Mouse (Mus musculus) myocyte (in vitro differentiated cells): ENCODE measurements around the gene Poglut1. TPM values are rescaled to one million over a fixed set of nuclear protein-coding genes. Genes with fewer than 3 reads are reported as not detected.

Source experiments
- H3K27me3 ChIP-seq: one replicate; pipeline ENCODE4 v1.6.1; 2011; ENCODE audit not compliant: control insufficient read depth, insufficient read depth, insufficient read length
- H3K36me3 ChIP-seq: one replicate; pipeline ENCODE4 v1.6.1; 2011; ENCODE audit not compliant: control insufficient read depth, insufficient read depth
- H3K4me2 ChIP-seq: one replicate; pipeline ENCODE4 v1.6.1; 2011; ENCODE audit warnings: low read depth, control low read depth
- H3K4me3 ChIP-seq: one replicate; pipeline ENCODE4 v1.5.1; 2011; ENCODE audit warnings: mild to moderate bottlenecking, control low read depth, moderate library complexity
- H3K79me2 ChIP-seq: one replicate; pipeline ENCODE4 v1.6.1; 2011; ENCODE audit not compliant: control insufficient read depth, insufficient read depth
- H3ac ChIP-seq: one replicate; pipeline ENCODE4 v1.6.1; 2011; ENCODE audit not compliant: control insufficient read depth, insufficient read length
- CEBPB ChIP-seq: IDR thresholded peaks from 2 replicates; pipeline ENCODE4 v1.6.1; 2011; ENCODE audit warnings: mild to moderate bottlenecking, moderate library complexity; ENCODE audit not compliant: poor library complexity, insufficient read depth, severe bottlenecking
- E2F4 ChIP-seq: IDR thresholded peaks from one replicate; pipeline ENCODE4 v1.6.1; 2011; ENCODE audit warnings: mild to moderate bottlenecking, control low read depth, moderate library complexity; ENCODE audit not compliant: insufficient read depth
- MAX ChIP-seq: IDR thresholded peaks from one replicate; pipeline ENCODE4 v1.6.1; 2011; ENCODE audit warnings: low read depth, mild to moderate bottlenecking, control low read depth
- MYOD1 ChIP-seq, 3 experiments: IDR thresholded peaks; one replicate each; pipeline ENCODE4 v1.6.1; 2011; ENCODE audit warnings: control low read depth in 2 of 3, low read depth in 2 of 3, mild to moderate bottlenecking in 2 of 3, moderate library complexity in 1 of 3; ENCODE audit not compliant: insufficient read length in 2 of 3, control insufficient read depth in 1 of 3
- MYOG ChIP-seq, 3 experiments: IDR thresholded peaks; one replicate each; pipeline ENCODE4 v1.6.1; 2011; ENCODE audit warnings: control low read depth in 2 of 3, low read depth in 2 of 3, mild to moderate bottlenecking in 2 of 3; ENCODE audit not compliant: insufficient read length in 2 of 3, control insufficient read depth in 1 of 3, insufficient read depth in 1 of 3
- POLR2A ChIP-seq: IDR thresholded peaks from one replicate; pipeline ENCODE4 v1.6.1; 2011; ENCODE audit warnings: low read depth, mild to moderate bottlenecking, control low read depth, moderate library complexity; ENCODE audit not compliant: insufficient read length
- POLR2AphosphoS2 ChIP-seq: IDR thresholded peaks from one replicate; pipeline ENCODE4 v1.6.1; 2011; ENCODE audit warnings: low read depth, control low read depth; ENCODE audit not compliant: insufficient read length
- REST ChIP-seq: IDR thresholded peaks from one replicate; pipeline ENCODE4 v1.6.1; 2011; ENCODE audit warnings: mild to moderate bottlenecking, control low read depth, moderate library complexity; ENCODE audit not compliant: insufficient read depth, insufficient read length
- SRF ChIP-seq: IDR thresholded peaks from one replicate; pipeline ENCODE4 v1.6.1; 2011; ENCODE audit warnings: low read depth; ENCODE audit not compliant: control insufficient read depth, insufficient read length
- TCF12 ChIP-seq: IDR thresholded peaks from one replicate; pipeline ENCODE4 v1.6.1; 2011; ENCODE audit warnings: mild to moderate bottlenecking, control low read depth; ENCODE audit not compliant: poor library complexity, insufficient read depth, severe bottlenecking
- TCF3 ChIP-seq: IDR thresholded peaks from one replicate; pipeline ENCODE4 v1.6.1; 2011; ENCODE audit warnings: low read depth, control low read depth; ENCODE audit not compliant: insufficient read length
- USF1 ChIP-seq: IDR thresholded peaks from one replicate; pipeline ENCODE4 v1.6.1; 2011; ENCODE audit warnings: low read depth, mild to moderate bottlenecking, control low read depth, moderate library complexity
- polyA plus RNA-seq: library from polyadenylated mRNA; unstranded; fragments of >200 nt; fragmentation: generic; extraction: Trizol; gene quantifications from one replicate; pipeline ENCODE4 v1.2.1, GENCODE M21; 2012; ENCODE audit warnings: missing spikeins

Gene Poglut1
- polyA plus RNA-seq, 1 experiment = 25.5 TPM

DNA sequence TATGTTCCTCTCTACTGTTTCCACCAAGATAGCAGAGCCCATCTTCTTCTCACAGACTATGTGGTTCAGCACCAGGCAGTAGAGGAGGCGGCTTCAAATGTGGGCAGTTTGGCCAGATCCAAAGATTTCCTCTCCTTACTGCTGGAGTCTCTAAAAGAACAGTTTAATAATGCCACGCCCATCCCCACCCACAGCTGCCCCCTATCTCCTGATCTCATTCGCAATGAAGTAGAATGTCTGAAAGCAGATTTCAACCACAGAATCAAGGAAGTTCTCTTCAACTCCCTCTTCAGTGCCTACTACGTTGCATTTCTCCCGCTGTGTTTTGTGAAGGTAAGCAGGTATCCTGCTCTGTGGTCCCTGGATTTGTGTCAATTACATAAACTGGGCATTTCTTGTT is 35.1 kb upstream of the Poglut1 start:
- no peak overlapping the region for H3K4me3 ChIP-seq
- no peaks in the 10 kb centered on the region for H3K79me2 ChIP-seq
- no peak overlapping the region for H3ac ChIP-seq
- peaks cover 75% of the 10 kb centered on the region for H3K36me3 ChIP-seq
- H3K4me2 ChIP-seq = no peak overlapping the region
- no peak for TF ChIP-seq POLR2A
- no peak for TF ChIP-seq MAX
- no peak for TF ChIP-seq POLR2AphosphoS2
- TF ChIP-seq MYOD1 (IDR thresholded peaks at IDR 0.05; ENCODE audit: control insufficient read depth in 1 of 3, insufficient read length in 2 of 3, low read depth in 2 of 3) = no peak
- no peak for TF ChIP-seq SRF
- no peak for TF ChIP-seq USF1
- TF ChIP-seq MYOG (IDR thresholded peaks at IDR 0.05; ENCODE audit: control insufficient read depth in 1 of 3, insufficient read depth in 1 of 3, insufficient read length in 2 of 3, low read depth in 2 of 3) = no peak
- no peak for TF ChIP-seq REST
- no peak for TF ChIP-seq TCF12
- TF ChIP-seq TCF3 = no peak
- TF ChIP-seq E2F4 = no peak
- TF ChIP-seq CEBPB = no peak
- H3K27me3 ChIP-seq = no peaks in the 10 kb centered on the region

DNA sequence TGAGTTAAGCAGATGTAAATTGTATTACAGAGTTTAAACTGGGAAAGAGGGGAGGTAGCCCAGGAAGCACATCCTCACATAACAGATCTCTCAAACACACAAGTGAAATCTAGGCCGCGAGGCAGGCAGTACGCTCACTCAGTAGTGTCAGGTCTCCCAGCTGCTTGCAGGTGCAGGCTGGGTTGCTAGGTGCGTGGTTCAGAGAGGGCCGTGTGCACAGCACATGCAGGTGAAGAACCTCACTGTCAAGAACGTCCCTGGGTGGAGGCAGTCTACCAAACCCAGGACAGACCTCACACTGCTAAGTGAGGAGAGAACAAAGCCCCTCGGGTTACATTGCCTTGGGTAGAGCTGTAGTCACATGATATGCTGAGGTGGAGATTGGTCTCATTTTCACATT is 34.7 kb upstream of the Poglut1 start:
- no peak overlapping the region for H3K4me2 ChIP-seq
- H3ac ChIP-seq = no peak overlapping the region
- H3K4me3 ChIP-seq = no peak overlapping the region
- H3K27me3 ChIP-seq = no peaks in the 10 kb centered on the region
- peaks cover 78% of the 10 kb centered on the region for H3K36me3 ChIP-seq
- no peak for TF ChIP-seq MAX
- no peak for TF ChIP-seq POLR2AphosphoS2
- TF ChIP-seq USF1 = no peak
- no peak for TF ChIP-seq TCF3
- TF ChIP-seq TCF12 = no peak
- no peak for TF ChIP-seq REST
- TF ChIP-seq SRF = no peak
- no peak for TF ChIP-seq E2F4
- no peak for TF ChIP-seq MYOG (IDR thresholded peaks at IDR 0.05; ENCODE audit: control insufficient read depth in 1 of 3, insufficient read depth in 1 of 3, insufficient read length in 2 of 3, low read depth in 2 of 3)
- no peak for TF ChIP-seq MYOD1 (IDR thresholded peaks at IDR 0.05; ENCODE audit: control insufficient read depth in 1 of 3, insufficient read length in 2 of 3, low read depth in 2 of 3)
- no peaks in the 10 kb centered on the region for H3K79me2 ChIP-seq

DNA sequence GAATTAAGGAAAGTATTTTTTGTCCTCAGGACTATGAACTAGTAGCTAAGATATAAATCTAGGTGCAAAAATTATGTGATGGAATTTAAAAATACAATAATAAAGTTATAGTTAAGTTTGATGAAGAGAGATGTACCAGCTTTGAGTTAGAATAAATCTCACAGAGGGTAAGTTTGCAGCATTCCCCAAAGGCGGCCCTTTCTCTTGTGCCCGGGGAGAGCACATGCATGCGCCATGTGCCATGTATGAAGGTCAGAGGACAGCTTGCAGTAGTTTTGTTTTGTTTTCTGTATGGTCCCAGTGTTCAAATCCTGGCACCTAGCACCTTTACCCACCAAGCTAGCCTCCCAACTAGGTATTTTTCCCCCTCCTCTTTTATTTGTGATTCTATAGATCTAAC is 21.4 kb upstream of the Poglut1 start:
- H3K79me2 ChIP-seq = peaks cover 36% of the 10 kb centered on the region
- H3K4me2 ChIP-seq = no peak overlapping the region
- H3K4me3 ChIP-seq = no peak overlapping the region
- no peak overlapping the region for H3ac ChIP-seq
- TF ChIP-seq TCF12 (no peak), SRF (no peak), REST (no peak), USF1 (no peak), POLR2A (no peak), MYOG (IDR thresholded peaks at IDR 0.05; ENCODE audit: control insufficient read depth in 1 of 3, insufficient read depth in 1 of 3, insufficient read length in 2 of 3, low read depth in 2 of 3) (no peak), MAX (no peak), E2F4 (no peak), POLR2AphosphoS2 (no peak), CEBPB (no peak), MYOD1 (IDR thresholded peaks at IDR 0.05; ENCODE audit: control insufficient read depth in 1 of 3, insufficient read length in 2 of 3, low read depth in 2 of 3) (no peak), TCF3 (no peak)
- H3K36me3 ChIP-seq = peaks cover 52% of the 10 kb centered on the region
- H3K27me3 ChIP-seq = no peaks in the 10 kb centered on the region

DNA sequence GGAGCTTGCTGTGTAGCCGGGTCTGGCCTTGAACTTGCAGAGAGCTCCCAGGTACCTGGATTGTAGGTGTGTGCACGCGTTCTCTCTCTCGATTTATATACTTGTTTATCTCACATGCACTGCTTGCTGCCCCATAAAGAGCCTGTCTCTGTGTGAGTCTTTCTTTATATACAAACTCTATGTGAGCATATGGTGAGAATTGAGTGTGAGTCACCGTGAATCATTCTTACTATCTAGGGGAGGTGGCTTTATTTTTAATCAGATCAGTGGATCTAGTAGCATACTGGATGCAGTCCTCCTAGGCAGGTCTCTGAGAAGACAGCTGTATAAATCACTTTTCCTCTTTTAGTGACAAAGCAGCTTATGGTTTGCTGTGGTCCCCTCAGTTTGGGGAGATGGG is 18.1 kb upstream of the Poglut1 start:
- H3K36me3 ChIP-seq = peaks cover 23% of the 10 kb centered on the region
- H3K27me3 ChIP-seq = no peaks in the 10 kb centered on the region
- H3K4me3 ChIP-seq = no peak overlapping the region
- H3K79me2 ChIP-seq = peaks cover 64% of the 10 kb centered on the region
- no peak overlapping the region for H3ac ChIP-seq
- no peak overlapping the region for H3K4me2 ChIP-seq
- TF ChIP-seq SRF = no peak
- no peak for TF ChIP-seq CEBPB
- no peak for TF ChIP-seq E2F4
- TF ChIP-seq TCF12 = no peak
- TF ChIP-seq MYOD1 (IDR thresholded peaks at IDR 0.05; ENCODE audit: control insufficient read depth in 1 of 3, insufficient read length in 2 of 3, low read depth in 2 of 3) = no peak
- no peak for TF ChIP-seq MAX

DNA sequence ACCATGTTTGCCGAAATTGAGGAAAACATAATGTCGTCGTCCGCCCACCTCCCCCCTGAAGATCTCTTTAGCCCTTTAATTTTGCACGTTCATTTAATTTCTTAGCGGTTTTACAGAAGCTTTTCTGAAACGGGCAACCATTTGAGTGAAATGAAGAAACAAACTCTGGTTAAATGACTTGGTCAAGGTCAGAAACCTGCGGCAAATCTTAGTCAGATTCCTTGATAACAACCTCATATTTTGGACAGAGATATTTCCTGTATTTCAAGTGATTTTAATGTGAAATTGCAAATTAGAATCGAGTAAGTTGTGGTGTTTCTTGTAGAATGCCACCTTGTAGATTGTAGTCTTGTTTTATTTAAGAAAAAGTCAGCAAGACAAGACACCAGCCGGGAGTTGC is 13.5 kb upstream of the Poglut1 start:
- TF ChIP-seq MYOG (IDR thresholded peaks at IDR 0.05; ENCODE audit: control insufficient read depth in 1 of 3, insufficient read depth in 1 of 3, insufficient read length in 2 of 3, low read depth in 2 of 3) = no peak
- no peak for TF ChIP-seq TCF12
- TF ChIP-seq E2F4 = no peak
- TF ChIP-seq REST = no peak
- no peak for TF ChIP-seq CEBPB
- TF ChIP-seq POLR2AphosphoS2 = no peak
- TF ChIP-seq SRF = no peak
- no peak for TF ChIP-seq TCF3
- peak overlapping the region; percentile 99 for H3ac ChIP-seq
- H3K4me3 ChIP-seq = peak overlapping the region; percentile 89
- peak overlapping the region; percentile 96 for H3K4me2 ChIP-seq
- no peaks in the 10 kb centered on the region for H3K36me3 ChIP-seq
- H3K27me3 ChIP-seq = no peaks in the 10 kb centered on the region
- H3K79me2 ChIP-seq = peaks cover 49% of the 10 kb centered on the region
